Mouse (Mus musculus) kidney, embryonic 16.5 days (tissue): ENCODE measurements at regions not wholly inside any gene's neighbourhood (a gene's known extent, or its start where the extent isn't known, plus 50 kb on each side); places are given as distances from the start of the nearest gene placed in this dataset.

Experiments
- ATAC-seq: fragments of 200-750 bp; cut with Nextera tagmentation; 2 replicates; pipeline ENCODE4 v1.8.0; 2017; ENCODE audit warnings: moderate TSS enrichment; ENCODE audit not compliant: low FRiP score, low TSS enrichment
- H3K27ac ChIP-seq: fragments of 300-500 bp; sonication (generic); 2 replicates; pipeline ENCODE4 v1.5.1; 2014; ENCODE audit warnings: low read length
- H3K27me3 ChIP-seq: fragments of 300-500 bp; sonication (generic); 2 replicates; pipeline ENCODE4 v1.6.1; 2014; ENCODE audit warnings: low read length, control low read depth, mixed read lengths; ENCODE audit not compliant: insufficient read depth
- H3K36me3 ChIP-seq: fragments of 300-500 bp; sonication (generic); 2 replicates; pipeline ENCODE4 v1.6.1; 2014; ENCODE audit warnings: low read length, control low read depth, mixed read lengths; ENCODE audit not compliant: insufficient read depth
- H3K4me1 ChIP-seq: fragments of 300-500 bp; sonication (generic); 2 replicates; pipeline ENCODE4 v1.6.1; 2014; ENCODE audit warnings: low read length, control low read depth, mixed read lengths; ENCODE audit not compliant: insufficient read depth
- H3K4me2 ChIP-seq: fragments of 300-500 bp; sonication (generic); replicated peaks from 2 replicates; pipeline ENCODE4 v1.6.1; 2014; ENCODE audit warnings: low read depth, low read length
- H3K4me3 ChIP-seq: fragments of 300-500 bp; sonication (generic); 2 replicates; pipeline ENCODE4 v1.5.1; 2014; ENCODE audit warnings: mild to moderate bottlenecking, low read length
- H3K9ac ChIP-seq: fragments of 300-500 bp; sonication (generic); replicated peaks from 2 replicates; pipeline ENCODE4 v1.6.1; 2014; ENCODE audit warnings: low read length
- H3K9me3 ChIP-seq: fragments of 300-500 bp; sonication (generic); 2 replicates; pipeline ENCODE4 v1.6.1; 2016; ENCODE audit warnings: low read length, control low read depth
- WGBS: fragments of 180-500 bp; shearing (Covaris S2); extraction: QIAGEN DNeasy Blood & Tissue Kit; methylation state at CpG from one replicate; pipeline ENCODE4 v1.1.7; 2014; 5-methylcytosine and 5-hydroxymethylcytosine counted together

DNA sequence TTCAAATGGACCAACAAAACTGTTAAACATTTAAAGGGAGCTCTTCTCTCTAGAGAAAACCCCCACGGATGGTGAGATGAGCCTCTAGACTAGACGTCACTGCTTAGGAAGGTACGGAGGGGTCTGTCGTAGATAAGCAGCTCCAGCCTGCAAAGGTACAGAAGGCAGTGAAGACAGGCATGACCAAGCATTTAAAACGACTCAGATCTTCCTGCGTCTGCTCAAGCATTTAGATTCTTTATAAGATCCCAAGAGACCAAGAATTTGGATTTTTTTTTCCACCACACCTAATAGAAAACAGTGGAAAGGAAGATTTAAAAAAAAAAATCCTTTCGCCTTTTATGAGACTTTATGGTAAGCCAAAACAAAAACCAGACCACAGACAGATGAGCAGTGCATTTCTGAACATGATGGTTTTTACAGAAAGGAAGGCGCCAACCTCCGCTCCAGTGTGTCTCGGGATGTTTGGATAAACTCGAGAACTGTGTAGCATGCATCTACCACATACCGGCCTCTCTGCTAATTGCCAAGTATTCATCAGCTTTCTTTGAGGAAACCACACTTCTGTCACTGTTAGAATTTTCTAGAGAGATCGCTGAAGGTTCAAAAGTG is 64.9 kb upstream of the Ptgfr start:
- H3K9me3 ChIP-seq = no peaks in the 10 kb centered on the region
- ATAC-seq = no peak
- H3K27ac ChIP-seq = no peak overlapping the region
- no peaks in the 10 kb centered on the region for H3K4me1 ChIP-seq
- H3K36me3 ChIP-seq = no peaks in the 10 kb centered on the region
- WGBS = 59% methylated on average over 13 of the region's 13 CpGs
- H3K4me2 ChIP-seq = no peak overlapping the region
- H3K27me3 ChIP-seq = no peaks in the 10 kb centered on the region
- no peak overlapping the region for H3K9ac ChIP-seq
- no peak overlapping the region for H3K4me3 ChIP-seq

DNA sequence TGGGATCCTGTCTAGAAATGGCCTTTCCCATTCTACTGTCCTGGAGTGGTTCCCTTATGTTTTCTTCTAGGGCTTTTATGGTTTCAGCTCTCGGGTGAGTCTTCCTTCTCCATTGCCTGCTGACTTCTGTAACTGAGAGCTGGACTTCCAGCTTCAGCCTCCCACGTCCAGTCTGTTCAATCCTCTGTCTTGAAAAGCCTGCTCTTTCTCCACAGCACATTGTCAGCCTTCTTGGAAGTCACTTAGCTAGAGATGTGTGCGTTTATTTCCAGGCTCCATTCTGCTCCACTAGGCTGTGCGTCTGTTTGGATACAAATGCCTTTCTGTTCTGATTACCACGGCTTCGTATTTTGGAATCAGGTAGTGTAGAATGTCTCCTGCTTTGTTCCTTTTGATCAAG is 62.2 kb upstream of the Ptgfr start:
- H3K4me1 ChIP-seq = no peaks in the 10 kb centered on the region
- no peaks in the 10 kb centered on the region for H3K9me3 ChIP-seq
- H3K4me2 ChIP-seq = no peak overlapping the region
- no peak for ATAC-seq
- no peak overlapping the region for H3K4me3 ChIP-seq
- no peaks in the 10 kb centered on the region for H3K36me3 ChIP-seq
- no peak overlapping the region for H3K27ac ChIP-seq
- no peak overlapping the region for H3K9ac ChIP-seq
- 79% methylated on average over 6 of the region's 6 CpGs for WGBS
- no peaks in the 10 kb centered on the region for H3K27me3 ChIP-seq

DNA sequence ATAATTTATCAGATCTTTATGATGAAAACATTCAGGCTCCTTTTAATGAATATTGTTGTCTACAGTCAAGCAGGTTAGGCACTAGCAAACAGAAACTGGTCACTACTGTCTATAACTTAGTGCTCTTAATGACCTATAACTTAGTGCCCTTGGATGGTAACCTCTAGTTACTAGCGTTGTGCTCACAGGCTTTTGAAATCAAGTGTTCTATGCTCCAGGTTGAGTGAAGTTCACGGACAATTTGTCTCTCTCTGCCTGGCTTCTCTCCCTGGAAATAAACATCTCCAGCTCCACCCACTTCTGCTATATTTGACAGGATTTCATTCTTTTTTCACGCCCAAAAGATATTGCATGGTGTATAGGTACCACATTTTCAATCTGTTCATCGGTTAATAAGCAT is 61.7 kb upstream of the Ptgfr start:
- H3K27me3 ChIP-seq = no peaks in the 10 kb centered on the region
- H3K36me3 ChIP-seq = no peaks in the 10 kb centered on the region
- H3K9ac ChIP-seq = no peak overlapping the region
- H3K4me3 ChIP-seq = no peak overlapping the region
- no peaks in the 10 kb centered on the region for H3K4me1 ChIP-seq
- WGBS = 67% methylated on average over 4 of the region's 4 CpGs
- no peak for ATAC-seq
- no peak overlapping the region for H3K27ac ChIP-seq
- H3K9me3 ChIP-seq = no peaks in the 10 kb centered on the region
- H3K4me2 ChIP-seq = no peak overlapping the region

DNA sequence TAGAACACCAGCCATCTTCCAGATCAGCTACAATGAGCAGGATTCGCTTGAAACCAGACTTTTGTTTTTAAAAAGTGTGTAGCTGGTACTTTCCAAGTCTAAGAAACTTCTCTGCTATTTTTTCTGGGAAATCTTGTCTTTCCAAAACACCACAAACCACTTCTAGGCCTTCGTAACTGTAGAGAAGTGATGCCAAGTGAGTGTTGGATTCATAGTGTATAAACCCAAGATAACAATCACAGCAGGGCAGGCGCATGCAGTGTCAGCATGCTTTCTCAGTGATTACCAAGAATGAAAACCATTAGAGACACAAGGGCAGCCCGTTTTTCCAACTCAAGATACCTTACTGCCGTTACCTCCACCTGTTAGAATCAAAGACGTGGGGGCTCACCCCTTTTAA is 58.9 kb upstream of the Ptgfr start:
- Histone ChIP-seq H3K27ac (no peak overlapping the region), H3K4me3 (no peak overlapping the region), H3K27me3 (no peaks in the 10 kb centered on the region), H3K9ac (no peak overlapping the region), H3K9me3 (no peaks in the 10 kb centered on the region), H3K4me1 (peaks cover 11% of the 10 kb centered on the region), H3K4me2 (no peak overlapping the region), H3K36me3 (no peaks in the 10 kb centered on the region)
- WGBS = 86% methylated on average over 6 of the region's 6 CpGs
- ATAC-seq = no peak

DNA sequence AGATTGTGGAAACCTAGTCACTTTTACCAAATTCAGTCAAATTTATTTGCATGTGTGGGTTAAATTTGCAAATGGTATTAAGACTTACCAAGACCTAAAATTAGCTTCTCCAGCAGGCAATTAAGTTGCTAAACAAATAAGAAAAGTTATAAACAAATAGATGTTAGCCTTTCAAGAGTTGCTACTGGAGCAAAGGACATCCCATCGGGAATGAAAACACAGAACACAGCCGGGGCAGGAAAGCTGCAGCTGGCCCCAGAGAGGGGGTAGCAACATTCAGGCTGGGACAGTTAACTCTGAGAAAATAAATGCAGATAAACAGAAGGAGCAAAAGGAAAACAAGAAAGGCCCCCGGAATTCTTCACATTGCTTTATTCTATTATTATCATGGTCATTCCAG is 57.3 kb upstream of the Ptgfr start:
- H3K4me3 ChIP-seq = no peak overlapping the region
- no peaks in the 10 kb centered on the region for H3K9me3 ChIP-seq
- no peak overlapping the region for H3K27ac ChIP-seq
- peaks cover 22% of the 10 kb centered on the region for H3K4me1 ChIP-seq
- H3K27me3 ChIP-seq = no peaks in the 10 kb centered on the region
- no peak overlapping the region for H3K9ac ChIP-seq
- no peaks in the 10 kb centered on the region for H3K36me3 ChIP-seq
- H3K4me2 ChIP-seq = no peak overlapping the region
- 42% methylated on average over 3 of the region's 3 CpGs for WGBS
- no peak for ATAC-seq

GRCm38 (mm10) chr3:151893421-151894235 is 56.2 kb upstream of the Ptgfr start:
- no peak overlapping the region for H3K27ac ChIP-seq
- H3K4me3 ChIP-seq = no peak overlapping the region
- peaks cover 23% of the 10 kb centered on the region for H3K4me1 ChIP-seq
- no peak overlapping the region for H3K9ac ChIP-seq
- H3K9me3 ChIP-seq = no peaks in the 10 kb centered on the region
- H3K36me3 ChIP-seq = no peaks in the 10 kb centered on the region
- H3K27me3 ChIP-seq = no peaks in the 10 kb centered on the region
- ATAC-seq = no peak
- no peak overlapping the region for H3K4me2 ChIP-seq
- WGBS = 71% methylated on average over 11 of the region's 11 CpGs

DNA sequence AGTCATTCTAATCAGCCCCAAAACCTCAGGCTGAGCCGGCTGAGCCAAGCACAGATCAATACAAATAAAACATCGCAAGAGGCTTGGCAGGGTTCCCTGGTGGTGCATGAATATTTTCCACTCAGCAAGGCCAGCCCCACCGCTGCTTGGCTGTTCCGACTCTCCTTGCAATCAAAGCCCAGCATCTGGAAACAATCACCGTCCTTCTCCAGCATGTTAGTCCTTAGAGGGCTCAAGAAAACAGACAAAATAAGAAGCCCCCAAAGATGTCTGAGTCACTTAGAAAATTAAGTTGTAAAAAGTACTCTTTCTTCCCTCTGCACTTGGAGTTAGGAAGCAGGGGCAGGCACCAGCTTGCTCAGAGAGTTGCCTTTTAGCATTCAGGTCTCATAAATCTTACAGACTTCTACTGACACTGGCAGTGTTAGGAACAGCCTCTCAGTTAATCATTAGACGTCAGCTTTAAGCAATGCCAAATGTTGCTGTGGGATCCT is 54.4 kb upstream of the Ptgfr start:
- 13% methylated on average over 6 of the region's 6 CpGs for WGBS
- H3K4me3 ChIP-seq = no peak overlapping the region
- H3K36me3 ChIP-seq = no peaks in the 10 kb centered on the region
- H3K4me1 ChIP-seq = peaks cover 23% of the 10 kb centered on the region
- peak; percentile 92 for ATAC-seq
- H3K9me3 ChIP-seq = no peaks in the 10 kb centered on the region
- H3K27ac ChIP-seq = peak overlapping the region; percentile 34; the same call in 1 of the 2 replicates
- H3K27me3 ChIP-seq = no peaks in the 10 kb centered on the region
- no peak overlapping the region for H3K9ac ChIP-seq
- H3K4me2 ChIP-seq = no peak overlapping the region

- peak overlapping the region; percentile 29; the same call in 1 of the 2 replicates for H3K27ac ChIP-seq
- H3K9ac ChIP-seq = no peak overlapping the region
- 70% methylated on average over 3 of the region's 3 CpGs for WGBS
- H3K4me1 ChIP-seq = peaks cover 23% of the 10 kb centered on the region
- no peaks in the 10 kb centered on the region for H3K9me3 ChIP-seq
- H3K4me3 ChIP-seq = no peak overlapping the region
- no peaks in the 10 kb centered on the region for H3K27me3 ChIP-seq
- no peak overlapping the region for H3K4me2 ChIP-seq
- no peaks in the 10 kb centered on the region for H3K36me3 ChIP-seq
- ATAC-seq = no peak
Observed at GRCm38 (mm10) chr3:151891336-151891735, 53.9 kb upstream of the Ptgfr start.

- Histone ChIP-seq H3K4me1 (peaks cover 23% of the 10 kb centered on the region), H3K4me3 (no peak overlapping the region), H3K4me2 (no peak overlapping the region), H3K27me3 (no peaks in the 10 kb centered on the region), H3K27ac (no peak overlapping the region), H3K36me3 (no peaks in the 10 kb centered on the region), H3K9me3 (no peaks in the 10 kb centered on the region), H3K9ac (no peak overlapping the region)
- ATAC-seq = peak; percentile 28; the same call in 1 of the 2 replicates
- 37% methylated on average over 8 of the region's 8 CpGs for WGBS
Observed at GRCm38 (mm10) chr3:151889738-151890137, 52.3 kb upstream of the Ptgfr start.
